Mouse (Mus musculus) bone marrow macrophage, adult 2 months (primary cell): ENCODE measurements at regions not wholly inside any gene's neighbourhood (a gene's known extent, or its start where the extent isn't known, plus 50 kb on each side); places are given as distances from the start of the nearest gene placed in this dataset.

Experiments
- CTCF ChIP-seq: IDR thresholded peaks from 2 replicates; pipeline ENCODE4 v1.5.1; 2012; ENCODE audit warnings: low read depth, mild to moderate bottlenecking, low read length, moderate library complexity
- POLR2A ChIP-seq: IDR thresholded peaks from 2 replicates; pipeline ENCODE4 v1.6.1; 2012; ENCODE audit warnings: mild to moderate bottlenecking, low read depth, low read length, borderline replicate concordance

DNA sequence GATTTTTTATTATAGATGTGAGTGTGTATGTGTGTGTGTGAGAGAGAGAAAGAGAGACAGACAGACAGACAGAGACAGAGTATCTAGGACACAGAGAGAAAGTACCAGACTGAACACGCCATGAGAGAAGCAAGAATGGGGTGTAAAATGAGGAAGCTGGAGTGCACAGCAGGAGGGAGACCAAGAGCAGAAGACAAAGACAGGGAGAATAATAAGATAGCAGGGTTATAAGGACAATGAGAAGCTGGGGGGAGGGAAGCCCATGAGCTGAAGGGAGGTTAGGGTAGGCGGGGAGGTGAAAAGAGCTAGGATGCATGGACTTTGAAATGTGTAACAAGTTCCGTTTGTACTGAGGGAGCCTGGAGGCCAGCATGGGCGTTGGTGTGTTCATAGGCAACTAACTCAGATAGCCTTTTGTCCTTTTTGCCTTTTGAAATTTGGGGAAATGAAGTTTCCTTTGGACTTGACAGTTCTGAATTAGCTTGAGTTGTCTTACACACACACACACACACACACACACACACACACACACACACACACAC is 136.8 kb upstream of the Teddm2 start:
- TF ChIP-seq CTCF (no peak), POLR2A (no peak)
